Mouse (Mus musculus): Measurements from ENCODE around the gene Slc7a9. TPM values are rescaled to one million over a fixed set of nuclear protein-coding genes. Genes with fewer than 3 reads are reported as not detected.

Gene Slc7a9
- polyA plus RNA-seq, 2 experiments: 1.3 to 2.2 TPM

DNA sequence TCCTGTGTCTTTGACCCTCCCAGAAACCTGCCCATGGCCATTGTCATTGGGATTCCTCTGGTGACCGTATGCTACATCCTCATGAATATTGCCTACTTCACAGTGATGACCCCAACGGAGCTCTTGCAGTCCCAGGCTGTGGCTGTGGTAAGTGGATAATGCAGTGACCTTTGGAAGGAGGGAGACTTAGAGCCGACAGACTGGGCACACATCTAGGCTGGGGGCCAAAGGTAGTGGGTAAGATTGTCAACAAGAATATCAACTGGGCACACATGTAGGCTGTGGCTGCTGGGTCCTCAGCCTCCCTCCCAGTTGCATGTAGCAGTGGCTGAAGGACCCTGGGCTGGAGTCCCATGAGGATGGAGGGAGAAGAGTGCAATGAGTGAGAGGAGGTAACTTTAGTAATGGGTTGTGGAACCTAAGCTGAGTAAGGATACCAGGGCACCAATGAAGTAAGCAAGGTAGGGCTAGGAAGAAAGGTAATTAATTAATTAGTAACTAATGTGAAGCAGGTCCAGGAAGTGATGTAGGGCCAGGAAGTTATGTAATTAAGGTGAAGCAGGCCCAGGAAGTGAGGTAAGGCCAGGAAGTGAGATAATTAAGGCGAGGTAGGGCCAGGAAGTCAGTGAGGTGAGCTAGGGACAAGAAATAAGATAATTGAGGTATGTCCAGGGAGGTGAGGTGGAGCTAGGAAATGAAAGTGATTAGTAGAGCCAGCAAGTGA is 7.7 kb downstream of the Slc7a9 start:
- no peaks in the 10 kb centered on the region for H3K27me3 ChIP-seq (ENCODE audit: control insufficient read depth, insufficient read depth, low read length)
- 54% methylated on average over 4 of the region's 4 CpGs for WGBS (ENCODE audit: insufficient replicate concordance)
- H3K4me3 ChIP-seq (ENCODE audit: insufficient read depth in 1 of 2, low read depth in 2 of 2, low read length in 2 of 2): no peak overlapping the region
- H3K4me1 ChIP-seq (replicated peaks; ENCODE audit: control insufficient read depth in 2 of 2, insufficient read depth in 2 of 2, low read length in 1 of 2): no peaks in the 10 kb centered on the region
- no peaks in the 10 kb centered on the region for H3K9me3 ChIP-seq (ENCODE audit: control insufficient read depth, low read length)
- DNase-seq (ENCODE audit: low read depth in 3 of 3, low spot score in 3 of 3) (no peak), ATAC-seq (ENCODE audit: insufficient read depth) (no peak)
- H3K9ac ChIP-seq (replicated peaks): no peak overlapping the region
- H3K4me2 ChIP-seq (ENCODE audit: low read depth): no peak overlapping the region
- H3K27ac ChIP-seq: no peak overlapping the region
- no peaks in the 10 kb centered on the region for H3K36me3 ChIP-seq (replicated peaks; ENCODE audit: control insufficient read depth, insufficient read depth, low read depth)
- no peak for TF ChIP-seq EP300 (IDR thresholded peaks at IDR 0.05; ENCODE audit: low read depth)
- TF ChIP-seq CTCF (IDR thresholded peaks at IDR 0.05; ENCODE audit: low read depth): no peak

DNA sequence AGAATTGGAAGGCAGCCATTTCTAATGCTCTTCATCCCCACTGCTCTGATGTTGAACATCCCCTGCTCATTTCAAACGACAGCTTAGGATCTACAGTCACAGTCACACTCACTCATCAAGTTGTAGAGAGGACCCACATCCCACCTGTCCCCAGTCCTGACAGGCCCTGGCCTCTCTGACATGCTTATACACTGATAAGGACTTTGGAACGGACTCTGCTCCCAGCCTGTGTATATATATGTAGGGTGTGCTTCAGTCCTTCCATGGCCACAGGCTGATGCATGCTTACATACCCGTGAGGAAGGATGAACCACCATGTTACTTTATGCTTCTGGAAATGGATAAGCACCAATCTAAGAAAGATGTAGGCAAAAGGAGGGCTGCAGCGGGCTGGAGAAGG is 12.4 kb downstream of the Slc7a9 start:
- DNase-seq (ENCODE audit: low read depth in 3 of 3, low spot score in 3 of 3): no peak
- Histone ChIP-seq H3K36me3 (replicated peaks; ENCODE audit: control insufficient read depth, insufficient read depth, low read depth) (no peaks in the 10 kb centered on the region), H3K27ac (no peak overlapping the region), H3K27me3 (ENCODE audit: control insufficient read depth, insufficient read depth, low read length) (no peaks in the 10 kb centered on the region), H3K4me3 (ENCODE audit: insufficient read depth in 1 of 2, low read depth in 2 of 2, low read length in 2 of 2) (no peak overlapping the region), H3K9me3 (ENCODE audit: control insufficient read depth, low read length) (no peaks in the 10 kb centered on the region), H3K4me1 (replicated peaks; ENCODE audit: control insufficient read depth in 2 of 2, insufficient read depth in 2 of 2, low read length in 1 of 2) (no peaks in the 10 kb centered on the region), H3K4me2 (ENCODE audit: low read depth) (no peak overlapping the region), H3K9ac (replicated peaks) (no peak overlapping the region)
- ATAC-seq (ENCODE audit: insufficient read depth): no peak
- WGBS (ENCODE audit: insufficient replicate concordance): 47% methylated on average over 4 of the region's 4 CpGs
- TF ChIP-seq CTCF (IDR thresholded peaks at IDR 0.05; ENCODE audit: low read depth): no peak
- TF ChIP-seq EP300 (IDR thresholded peaks at IDR 0.05; ENCODE audit: low read depth): no peak

DNA sequence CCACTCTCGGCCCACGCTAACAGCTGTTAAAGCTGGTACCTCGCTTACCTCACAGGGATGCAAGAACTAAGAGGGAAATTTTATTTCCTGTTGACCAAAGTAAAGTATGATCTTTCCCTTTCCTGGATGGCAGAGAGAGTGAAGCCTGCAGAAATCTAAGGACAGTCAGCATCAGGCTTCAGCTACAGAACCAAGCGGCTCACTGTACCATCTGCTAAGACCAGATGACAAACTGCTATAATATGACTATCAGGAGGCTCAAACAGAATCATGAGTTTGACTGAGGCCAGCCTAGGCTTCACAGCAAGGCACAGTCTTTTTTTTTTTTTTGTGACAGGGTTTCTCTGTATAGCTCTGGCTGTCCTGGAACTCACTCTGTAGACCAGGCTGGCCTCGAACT is 16.4 kb downstream of the Slc7a9 start:
- Histone ChIP-seq H3K27ac (no peak overlapping the region), H3K4me3 (ENCODE audit: insufficient read depth in 1 of 2, low read depth in 2 of 2, low read length in 2 of 2) (no peak overlapping the region), H3K27me3 (ENCODE audit: control insufficient read depth, insufficient read depth, low read length) (no peaks in the 10 kb centered on the region), H3K9me3 (ENCODE audit: control insufficient read depth, low read length) (no peaks in the 10 kb centered on the region), H3K4me1 (replicated peaks; ENCODE audit: control insufficient read depth in 2 of 2, insufficient read depth in 2 of 2, low read length in 1 of 2) (no peaks in the 10 kb centered on the region), H3K9ac (replicated peaks) (no peak overlapping the region), H3K4me2 (ENCODE audit: low read depth) (no peak overlapping the region), H3K36me3 (replicated peaks; ENCODE audit: control insufficient read depth, insufficient read depth, low read depth) (no peaks in the 10 kb centered on the region)
- 84% methylated on average over 5 of the region's 5 CpGs for WGBS (ENCODE audit: insufficient replicate concordance)
- no peak for DNase-seq (ENCODE audit: low read depth in 3 of 3, low spot score in 3 of 3)
- no peak for TF ChIP-seq EP300 (IDR thresholded peaks at IDR 0.05; ENCODE audit: low read depth)
- TF ChIP-seq CTCF (IDR thresholded peaks at IDR 0.05; ENCODE audit: low read depth): no peak
- ATAC-seq (ENCODE audit: insufficient read depth): no peak

DNA sequence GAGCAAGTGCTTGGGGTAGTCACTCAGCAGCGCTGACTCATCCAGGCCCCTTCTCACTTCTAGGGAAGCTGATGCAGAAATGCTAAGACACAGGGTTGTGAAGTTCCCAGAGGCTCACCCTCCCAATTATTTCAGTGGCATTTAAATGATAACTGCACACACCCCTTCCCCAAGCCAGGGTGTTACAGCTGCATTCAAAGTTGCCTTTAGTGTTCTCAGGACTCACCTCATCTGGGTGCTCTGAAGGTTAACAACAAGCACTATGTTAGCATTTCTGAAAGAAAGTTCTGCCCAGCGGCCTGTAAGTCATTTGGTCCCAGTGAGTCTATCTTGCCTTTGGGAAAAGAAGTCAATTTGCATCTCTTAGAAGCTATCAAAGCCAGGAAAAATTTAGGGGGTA is 19.3 kb downstream of the Slc7a9 start:
- H3K4me2 ChIP-seq (ENCODE audit: low read depth): no peak overlapping the region
- no peaks in the 10 kb centered on the region for H3K9me3 ChIP-seq (ENCODE audit: control insufficient read depth, low read length)
- no peaks in the 10 kb centered on the region for H3K36me3 ChIP-seq (replicated peaks; ENCODE audit: control insufficient read depth, insufficient read depth, low read depth)
- TF ChIP-seq CTCF (IDR thresholded peaks at IDR 0.05; ENCODE audit: low read depth) (no peak), EP300 (IDR thresholded peaks at IDR 0.05; ENCODE audit: low read depth) (no peak)
- no peak overlapping the region for H3K27ac ChIP-seq
- no peak overlapping the region for H3K4me3 ChIP-seq (ENCODE audit: insufficient read depth in 1 of 2, low read depth in 2 of 2, low read length in 2 of 2)
- H3K9ac ChIP-seq (replicated peaks): no peak overlapping the region
- H3K4me1 ChIP-seq (replicated peaks; ENCODE audit: control insufficient read depth in 2 of 2, insufficient read depth in 2 of 2, low read length in 1 of 2): no peaks in the 10 kb centered on the region
- ATAC-seq (ENCODE audit: insufficient read depth) (no peak), DNase-seq (ENCODE audit: low read depth in 3 of 3, low spot score in 3 of 3) (no peak)
- H3K27me3 ChIP-seq (ENCODE audit: control insufficient read depth, insufficient read depth, low read length): no peaks in the 10 kb centered on the region
- 62% methylated on average over 2 of the region's 2 CpGs for WGBS (ENCODE audit: insufficient replicate concordance)

DNA sequence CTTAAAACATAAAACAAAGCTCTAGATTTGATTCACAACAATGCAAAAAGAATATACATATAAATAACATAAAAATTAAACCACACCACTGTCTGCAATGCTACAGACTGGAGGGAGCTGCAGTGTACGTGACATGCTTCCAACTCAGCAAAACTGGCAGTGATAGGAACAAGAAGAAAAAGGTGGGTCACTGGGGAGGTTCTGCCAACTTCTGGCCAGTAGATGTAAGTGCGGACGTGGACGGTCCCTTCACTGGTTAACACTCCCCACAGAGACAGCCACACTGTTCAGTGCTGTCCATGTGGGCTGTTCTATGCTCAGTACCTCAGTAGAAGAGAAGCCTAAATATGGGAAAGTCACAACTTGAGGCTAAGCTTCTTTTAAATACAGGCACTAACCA is 22.2 kb downstream of the Slc7a9 start:
- DNase-seq (ENCODE audit: low read depth in 3 of 3, low spot score in 3 of 3): no peak
- H3K27ac ChIP-seq: no peak overlapping the region
- no peaks in the 10 kb centered on the region for H3K9me3 ChIP-seq (ENCODE audit: control insufficient read depth, low read length)
- no peaks in the 10 kb centered on the region for H3K27me3 ChIP-seq (ENCODE audit: control insufficient read depth, insufficient read depth, low read length)
- TF ChIP-seq EP300 (IDR thresholded peaks at IDR 0.05; ENCODE audit: low read depth) (no peak), CTCF (IDR thresholded peaks at IDR 0.05; ENCODE audit: low read depth) (no peak)
- H3K4me1 ChIP-seq (replicated peaks; ENCODE audit: control insufficient read depth in 2 of 2, insufficient read depth in 2 of 2, low read length in 1 of 2): no peaks in the 10 kb centered on the region
- 40% methylated on average over 4 of the region's 4 CpGs for WGBS (ENCODE audit: insufficient replicate concordance)
- H3K9ac ChIP-seq (replicated peaks): no peak overlapping the region
- no peak overlapping the region for H3K4me3 ChIP-seq (ENCODE audit: insufficient read depth in 1 of 2, low read depth in 2 of 2, low read length in 2 of 2)
- no peaks in the 10 kb centered on the region for H3K36me3 ChIP-seq (replicated peaks; ENCODE audit: control insufficient read depth, insufficient read depth, low read depth)
- ATAC-seq (ENCODE audit: insufficient read depth): no peak
- no peak overlapping the region for H3K4me2 ChIP-seq (ENCODE audit: low read depth)

All from liver, embryonic 14.5 days (tissue).